Comparison of ENCODE assay signal across 15 mouse cellular contexts in genomic region chr11:114070881-114071280, GRCm38 (mm10). TPM values are rescaled to one million over a fixed set of nuclear protein-coding genes. Genes with fewer than 3 reads are reported as not detected.
DNase-seq lines count a peak whose midpoint lies in the region; ATAC-seq and TF ChIP-seq lines count a peak whose summit lies in the region.
"Had no signal": no experiment of that assay in that cellular context is flagged by ENCODE, and none has a peak within 500 bp of the region (broad histone marks: within the 10 kb centered on the region; RNA-seq: fewer than 3 reads in every experiment).

No protein-coding gene starts in this region.

- WGBS in hindbrain, postnatal 0 days: 64% methylated on average over 6 of the region's 6 CpGs
- 69% methylated on average over 6 of the region's 6 CpGs for WGBS in hindbrain, embryonic 13.5 days
- WGBS in lung, embryonic 14.5 days: 68% methylated on average over 6 of the region's 6 CpGs

- H3K36me3 ChIP-seq in hindbrain, postnatal 0 days (ENCODE audit: insufficient read depth, low read length): no peaks in the 10 kb centered on the region
- no peaks in the 10 kb centered on the region for H3K36me3 ChIP-seq in hindbrain, embryonic 13.5 days
- no peaks in the 10 kb centered on the region for H3K36me3 ChIP-seq in lung, embryonic 14.5 days (ENCODE audit: insufficient read depth)
- H3K36me3 ChIP-seq: embryonic facial prominence, embryonic 13.5 days; forebrain, embryonic 12.5 days; hindbrain, embryonic 15.5 days; limb, embryonic 12.5 days; neural tube, embryonic 15.5 days had no signal

- DNase-seq in hindbrain, postnatal 0 days (ENCODE audit: low spot score): no peak
- no peak for DNase-seq in lung, embryonic 14.5 days
- no peak for DNase-seq in lung, postnatal 25 days (ENCODE audit: low spot score)
- DNase-seq in ES-CJ7 (ENCODE audit: low read depth, low spot score): peak; percentile 58
- DNase-seq: cerebellum, adult 11-12 months; cerebellum, postnatal 36 days; heart, adult 11 months had no signal

- no peak overlapping the region for H3K4me2 ChIP-seq in hindbrain, postnatal 0 days (ENCODE audit: low read depth, low read length)
- no peak overlapping the region for H3K4me2 ChIP-seq in hindbrain, embryonic 13.5 days
- H3K4me2 ChIP-seq in lung, embryonic 14.5 days: no peak overlapping the region
- H3K4me2 ChIP-seq: embryonic facial prominence, embryonic 13.5 days; forebrain, embryonic 12.5 days; hindbrain, embryonic 15.5 days; limb, embryonic 12.5 days; neural tube, embryonic 15.5 days had no signal

- H3K27ac ChIP-seq in hindbrain, postnatal 0 days: no peak overlapping the region
- H3K27ac ChIP-seq in hindbrain, embryonic 13.5 days: no peak overlapping the region
- H3K27ac ChIP-seq in lung, embryonic 14.5 days (ENCODE audit: low read depth): no peak overlapping the region
- H3K27ac ChIP-seq in cortical plate, adult 2 months (ENCODE audit: insufficient read depth, low read length): no peak overlapping the region
- H3K27ac ChIP-seq: embryonic facial prominence, embryonic 13.5 days; forebrain, embryonic 12.5 days; hindbrain, embryonic 15.5 days; limb, embryonic 12.5 days; neural tube, embryonic 15.5 days had no signal

- H3K27me3 ChIP-seq in hindbrain, postnatal 0 days (ENCODE audit: insufficient read depth, low read length): peaks cover 3% of the 10 kb centered on the region; the same call in 1 of the 2 replicates
- peaks cover 16% of the 10 kb centered on the region; the same call in 1 of the 2 replicates for H3K27me3 ChIP-seq in hindbrain, embryonic 13.5 days
- peaks cover 9% of the 10 kb centered on the region for H3K27me3 ChIP-seq in lung, embryonic 14.5 days (ENCODE audit: insufficient read depth, low read length)
- H3K27me3 ChIP-seq: hindbrain, embryonic 15.5 days; neural tube, embryonic 15.5 days had no signal

- no peak for TF ChIP-seq POLR2A in cortical plate, adult 2 months (IDR thresholded peaks at IDR 0.05; ENCODE audit: extremely low read depth, insufficient read depth, low read length)

- peak; percentile 25 for TF ChIP-seq CTCF in hindbrain, postnatal 0 days (IDR thresholded peaks at IDR 0.05; ENCODE audit: low read depth)
- peak; percentile 41 for TF ChIP-seq CTCF in lung, embryonic 14.5 days (IDR thresholded peaks at IDR 0.05; ENCODE audit: low read depth)
- 0 out of 2 replicates have a peak, but pooled peaks have one; percentile 11 for TF ChIP-seq CTCF in cortical plate, adult 2 months (IDR thresholded peaks at IDR 0.05; ENCODE audit: extremely low read depth, insufficient read depth, low read length)

- no peak overlapping the region for H3K4me3 ChIP-seq in hindbrain, postnatal 0 days (ENCODE audit: low read length)
- no peak overlapping the region for H3K4me3 ChIP-seq in hindbrain, embryonic 13.5 days
- H3K4me3 ChIP-seq in lung, embryonic 14.5 days (ENCODE audit: low read depth, low read length): no peak overlapping the region
- no peak overlapping the region for H3K4me3 ChIP-seq in cortical plate, adult 2 months (ENCODE audit: insufficient read depth, low read length)
- H3K4me3 ChIP-seq: embryonic facial prominence, embryonic 13.5 days; forebrain, embryonic 12.5 days; hindbrain, embryonic 15.5 days; limb, embryonic 12.5 days; neural tube, embryonic 15.5 days had no signal

- H3K9ac ChIP-seq in hindbrain, postnatal 0 days (replicated peaks; ENCODE audit: low read length): no peak overlapping the region
- H3K9ac ChIP-seq in hindbrain, embryonic 13.5 days: no peak overlapping the region
- H3K9ac ChIP-seq in lung, embryonic 14.5 days: no peak overlapping the region
- H3K9ac ChIP-seq: embryonic facial prominence, embryonic 13.5 days; forebrain, embryonic 12.5 days; hindbrain, embryonic 15.5 days; limb, embryonic 12.5 days; neural tube, embryonic 15.5 days had no signal

- H3K4me1 ChIP-seq in hindbrain, postnatal 0 days (ENCODE audit: insufficient read depth, low read length): peaks cover 8% of the 10 kb centered on the region
- H3K4me1 ChIP-seq in hindbrain, embryonic 13.5 days (replicated peaks): peaks cover 31% of the 10 kb centered on the region
- 0 out of 2 replicates have a peak, but pooled peaks cover 3% of the 10 kb centered on the region for H3K4me1 ChIP-seq in lung, embryonic 14.5 days (ENCODE audit: insufficient read depth)
- no peaks in the 10 kb centered on the region for H3K4me1 ChIP-seq in cortical plate, adult 2 months (ENCODE audit: control insufficient read depth, insufficient read depth, low read length)

- no peaks in the 10 kb centered on the region for H3K9me3 ChIP-seq in hindbrain, postnatal 0 days (ENCODE audit: low read length)
- no peaks in the 10 kb centered on the region for H3K9me3 ChIP-seq in hindbrain, embryonic 13.5 days
- peaks cover 2% of the 10 kb centered on the region; the same call in 1 of the 2 replicates for H3K9me3 ChIP-seq in lung, embryonic 14.5 days (ENCODE audit: low read depth, low read length)
- H3K9me3 ChIP-seq: hindbrain, embryonic 15.5 days; neural tube, embryonic 15.5 days had no signal

- ATAC-seq in hindbrain, postnatal 0 days: no peak
- ATAC-seq in hindbrain, embryonic 13.5 days (ENCODE audit: low FRiP score): no peak
- no peak for ATAC-seq in lung, embryonic 14.5 days (ENCODE audit: insufficient read depth)
- no peak for ATAC-seq in megakaryocyte progenitor cell, adult 5-6 weeks (replicated peaks; ENCODE audit: poor library complexity)

RNA-seq across cellular contexts. Expression of gene Sdk2, which starts 4.0 kb away (rescaled TPM):
- total RNA-seq in hindbrain, postnatal 0 days (2014; rRNA removed): 30.4 and 32.2 TPM in 2 replicates
- polyA plus RNA-seq in hindbrain, postnatal 0 days (2015; fragmentation: Nextera tagmentation; extraction: Ambion mirVana): 2.9 and 3.0 TPM in 2 replicates
- 4.2 TPM in 2 replicates for polyA plus RNA-seq in hindbrain, embryonic 13.5 days (2015; fragmentation: Nextera tagmentation; extraction: Ambion mirVana)
- polyA plus RNA-seq in lung, embryonic 14.5 days (2014; fragmentation: Nextera tagmentation; extraction: Ambion mirVana): 3.5 and 4.4 TPM in 2 replicates
- polyA plus RNA-seq in cortical plate, adult 2 months (2012; rRNA removed): 6.5 and 7.4 TPM in 2 replicates
- not detected in 2 replicates for total RNA-seq in megakaryocyte progenitor cell, adult 5-6 weeks (2015)
- 0.03 TPM in 1 of 2 replicates, not detected in the other for total RNA-seq in megakaryocyte progenitor cell, adult 5-6 weeks (2017)
